In genomic region chr5:4689130-4689529, GRCm38 (mm10) we compare ENCODE assay signal across 30 mouse cellular contexts.
DNase-seq lines count a peak whose midpoint lies in the region; ATAC-seq lines count a peak whose summit lies in the region.
"Had no signal": no experiment of that assay in that cellular context is flagged by ENCODE, and none has a peak within 500 bp of the region (broad histone marks: within the 10 kb centered on the region; RNA-seq: fewer than 3 reads in every experiment).

No protein-coding gene starts in this region.

- no peak overlapping the region for H3K9ac ChIP-seq in embryonic facial prominence, embryonic 14.5 days (ENCODE audit: low read depth, low read length)
- H3K9ac ChIP-seq: embryonic facial prominence, embryonic 12.5 days; forebrain, embryonic 13.5 days; heart, embryonic 15.5 days; hindbrain, embryonic 14.5 days had no signal

- intact Hi-C loops in heart, postnatal 36 days (cut with DNase I): no loop called here

- no peak overlapping the region for H3K4me3 ChIP-seq in embryonic facial prominence, embryonic 14.5 days (ENCODE audit: low read depth, low read length)
- no peak overlapping the region for H3K4me3 ChIP-seq in embryonic facial prominence, embryonic 10.5 days
- H3K4me3 ChIP-seq: embryonic facial prominence, embryonic 12.5 days; erythroblast, embryonic 14.5 days; forebrain, embryonic 10.5 days; forebrain, embryonic 13.5 days; heart, embryonic 15.5 days had no signal

- no peak overlapping the region for H3K4me2 ChIP-seq in embryonic facial prominence, embryonic 14.5 days (ENCODE audit: low read depth, low read length)
- H3K4me2 ChIP-seq: embryonic facial prominence, embryonic 12.5 days; forebrain, embryonic 13.5 days; heart, embryonic 11.5 days; heart, embryonic 15.5 days; hindbrain, embryonic 14.5 days had no signal

- H3K9me3 ChIP-seq in embryonic facial prominence, embryonic 14.5 days (ENCODE audit: control insufficient read depth, low read length): no peaks in the 10 kb centered on the region
- no peaks in the 10 kb centered on the region for H3K9me3 ChIP-seq in embryonic facial prominence, embryonic 10.5 days
- H3K9me3 ChIP-seq: embryonic facial prominence, embryonic 12.5 days; forebrain, embryonic 10.5 days; forebrain, embryonic 13.5 days; G1E; heart, embryonic 15.5 days had no signal

- peak; percentile 22 for DNase-seq in embryonic facial prominence, embryonic 14.5 days (ENCODE audit: low spot score)
- DNase-seq in embryonic facial prominence, embryonic 10.5 days (ENCODE audit: low spot score): no peak
- DNase-seq in kidney, adult 9 months: no peak
- no peak for DNase-seq in heart, postnatal 36 days
- DNase-seq: adrenal gland, postnatal 10 days; adrenal gland, postnatal 36 days; B cell, adult 2 months; cerebellum, adult 11 months; cerebellum, adult 2 months; cerebellum, postnatal 10 days; cerebellum, postnatal 36 days; gastrocnemius, postnatal 25 days; heart, postnatal 10 days; heart, postnatal 4 days; kidney, adult 2 months had no signal

- no peak for ATAC-seq in embryonic facial prominence, embryonic 14.5 days (ENCODE audit: low read depth)
- peak; percentile 77 for ATAC-seq in common myeloid progenitor, adult 5-6 weeks (replicated peaks; ENCODE audit: low read depth, poor library complexity, severe bottlenecking)
- peak; percentile 52 for ATAC-seq in granulocyte monocyte progenitor cell, adult 5-6 weeks (replicated peaks; ENCODE audit: poor library complexity, severe bottlenecking)
- ATAC-seq: forebrain, embryonic 13.5 days; hindbrain, postnatal 0 days; inflammation-experienced regulatory T-cells, adult 6 months; intestine, embryonic 16.5 days; Patski had no signal

- no peaks in the 10 kb centered on the region for H3K36me3 ChIP-seq in embryonic facial prominence, embryonic 14.5 days (ENCODE audit: control insufficient read depth, insufficient read depth, low read length)
- H3K36me3 ChIP-seq in embryonic facial prominence, embryonic 10.5 days (replicated peaks): no peaks in the 10 kb centered on the region
- H3K36me3 ChIP-seq: embryonic facial prominence, embryonic 12.5 days; forebrain, embryonic 10.5 days; G1E; heart, embryonic 15.5 days had no signal

- no peaks in the 10 kb centered on the region for H3K27me3 ChIP-seq in embryonic facial prominence, embryonic 14.5 days (replicated peaks; ENCODE audit: control insufficient read depth, insufficient read depth, low read length)
- no peaks in the 10 kb centered on the region for H3K27me3 ChIP-seq in embryonic facial prominence, embryonic 10.5 days (replicated peaks; ENCODE audit: low read depth, poor library complexity, severe bottlenecking)
- H3K27me3 ChIP-seq: CH12.LX; embryonic facial prominence, embryonic 12.5 days; forebrain, embryonic 13.5 days; heart, embryonic 15.5 days; Patski had no signal

- no peak overlapping the region for H3K27ac ChIP-seq in embryonic facial prominence, embryonic 14.5 days (replicated peaks; ENCODE audit: low read depth, low read length)
- H3K27ac ChIP-seq in embryonic facial prominence, embryonic 10.5 days (replicated peaks): no peak overlapping the region
- H3K27ac ChIP-seq: embryonic facial prominence, embryonic 12.5 days; forebrain, embryonic 10.5 days; forebrain, embryonic 13.5 days; heart, embryonic 15.5 days; hindbrain, embryonic 14.5 days; hindbrain, postnatal 0 days had no signal

- 43% methylated on average over 2 of the region's 2 CpGs for WGBS in embryonic facial prominence, embryonic 14.5 days
- 63% methylated on average over 2 of the region's 2 CpGs for WGBS in embryonic facial prominence, embryonic 10.5 days

- no peaks in the 10 kb centered on the region; the same call in 1 of the 2 replicates for H3K4me1 ChIP-seq in embryonic facial prominence, embryonic 14.5 days (ENCODE audit: control insufficient read depth, insufficient read depth, low read length)
- H3K4me1 ChIP-seq in embryonic facial prominence, embryonic 10.5 days: peaks cover 15% of the 10 kb centered on the region
- H3K4me1 ChIP-seq: forebrain, embryonic 13.5 days; heart, embryonic 15.5 days had no signal
